Mouse (Mus musculus) liver, embryonic 15.5 days (tissue): ENCODE data around the gene Ncf1. TPM values are rescaled to one million over a fixed set of nuclear protein-coding genes. Genes with fewer than 3 reads are reported as not detected.

Source experiments
- ATAC-seq: fragments of 200-750 bp; cut with Nextera tagmentation; 2 replicates; pipeline ENCODE4 v1.8.0; 2017; ENCODE audit warnings: moderate number of reproducible peaks, mild to moderate bottlenecking, moderate library complexity; ENCODE audit not compliant: insufficient read depth
- H3K27ac ChIP-seq: fragments of 300-500 bp; sonication (generic); replicated peaks from 2 replicates; pipeline ENCODE4 v1.5.1; 2015; ENCODE audit warnings: mild to moderate bottlenecking, inconsistent platforms
- H3K27me3 ChIP-seq: fragments of 300-500 bp; sonication (generic); 2 replicates; pipeline ENCODE4 v1.6.1; 2015; ENCODE audit warnings: mild to moderate bottlenecking, inconsistent platforms
- H3K36me3 ChIP-seq: fragments of 300-500 bp; sonication (generic); replicated peaks from 2 replicates; pipeline ENCODE4 v1.6.1; 2015; ENCODE audit warnings: moderate library complexity, mild to moderate bottlenecking, inconsistent platforms
- H3K4me1 ChIP-seq: fragments of 300-500 bp; sonication (generic); replicated peaks from 2 replicates; pipeline ENCODE4 v1.6.1; 2015; ENCODE audit warnings: inconsistent platforms
- H3K4me2 ChIP-seq: fragments of 300-500 bp; sonication (generic); 2 replicates; pipeline ENCODE4 v1.6.1; 2015; ENCODE audit warnings: moderate library complexity, mild to moderate bottlenecking, inconsistent platforms
- H3K4me3 ChIP-seq: fragments of 300-500 bp; sonication (generic); replicated peaks from 2 replicates; pipeline ENCODE4 v1.5.1; 2015; ENCODE audit warnings: mild to moderate bottlenecking, inconsistent platforms
- H3K9ac ChIP-seq: fragments of 300-500 bp; sonication (generic); 2 replicates; pipeline ENCODE4 v1.6.1; 2015; ENCODE audit warnings: moderate library complexity, mild to moderate bottlenecking, inconsistent platforms
- H3K9me3 ChIP-seq: fragments of 300-500 bp; sonication (generic); replicated peaks from 2 replicates; pipeline ENCODE4 v1.6.1; 2016; ENCODE audit warnings: inconsistent platforms
- WGBS: fragments of 180-500 bp; shearing (Covaris S2); methylation state at CpG from one replicate; pipeline ENCODE4 v1.1.7; 2015; ENCODE audit warnings: mixed read lengths; ENCODE audit not compliant: insufficient replicate concordance; 5-methylcytosine and 5-hydroxymethylcytosine counted together
- polyA plus RNA-seq: library from polyadenylated mRNA; unstranded; fragments of >200 nt; fragmentation: Nextera tagmentation; extraction: Ambion mirVana; gene quantifications from 2 replicates; pipeline ENCODE4 v1.2.1, GENCODE M21; 2015

Gene Ncf1
- polyA plus RNA-seq, 1 experiment from 2014 or later: 25.8 TPM

- H3K9ac ChIP-seq: no peak overlapping the region
- 9% methylated on average over 6 of the region's 6 CpGs for WGBS
- H3K4me1 ChIP-seq: peaks cover 47% of the 10 kb centered on the region
- H3K9me3 ChIP-seq: no peaks in the 10 kb centered on the region
- peak overlapping the region; percentile 64 for H3K27ac ChIP-seq
- peaks cover 2% of the 10 kb centered on the region for H3K36me3 ChIP-seq
- H3K4me2 ChIP-seq: peak overlapping the region; percentile 34; the same call in 1 of the 2 replicates
- ATAC-seq: peak; percentile 40
- no peaks in the 10 kb centered on the region for H3K27me3 ChIP-seq
- H3K4me3 ChIP-seq: no peak overlapping the region
Observed at GRCm38 (mm10) chr5:134232111-134232510, 2.7 kb upstream of the Ncf1 start.

GRCm38 (mm10) chr5:134231376-134231775 lies 2.0 kb upstream of the Ncf1 start:
- 20% methylated on average over 5 of the region's 5 CpGs for WGBS
- Histone ChIP-seq H3K27ac (peak overlapping the region; percentile 64), H3K4me3 (no peak overlapping the region), H3K9me3 (no peaks in the 10 kb centered on the region), H3K27me3 (no peaks in the 10 kb centered on the region), H3K9ac (no peak overlapping the region), H3K4me2 (no peak overlapping the region), H3K36me3 (no peaks in the 10 kb centered on the region), H3K4me1 (peaks cover 41% of the 10 kb centered on the region)
- ATAC-seq: peak; percentile 23; the same call in 1 of the 2 replicates

- Histone ChIP-seq H3K4me1 (peaks cover 17% of the 10 kb centered on the region), H3K4me2 (peak overlapping the region; percentile 30; the same call in 1 of the 2 replicates), H3K27me3 (no peaks in the 10 kb centered on the region), H3K4me3 (peak overlapping the region; percentile 39), H3K27ac (0 out of 2 replicates have a peak overlapping the region, but pooled peaks have one; percentile 38), H3K36me3 (no peaks in the 10 kb centered on the region), H3K9me3 (no peaks in the 10 kb centered on the region), H3K9ac (no peak overlapping the region)
- ATAC-seq: no peak
- 54% methylated on average over 6 of the region's 6 CpGs for WGBS
Observed at GRCm38 (mm10) chr5:134228249-134228638, 1.2 kb downstream of the Ncf1 start.

DNA sequence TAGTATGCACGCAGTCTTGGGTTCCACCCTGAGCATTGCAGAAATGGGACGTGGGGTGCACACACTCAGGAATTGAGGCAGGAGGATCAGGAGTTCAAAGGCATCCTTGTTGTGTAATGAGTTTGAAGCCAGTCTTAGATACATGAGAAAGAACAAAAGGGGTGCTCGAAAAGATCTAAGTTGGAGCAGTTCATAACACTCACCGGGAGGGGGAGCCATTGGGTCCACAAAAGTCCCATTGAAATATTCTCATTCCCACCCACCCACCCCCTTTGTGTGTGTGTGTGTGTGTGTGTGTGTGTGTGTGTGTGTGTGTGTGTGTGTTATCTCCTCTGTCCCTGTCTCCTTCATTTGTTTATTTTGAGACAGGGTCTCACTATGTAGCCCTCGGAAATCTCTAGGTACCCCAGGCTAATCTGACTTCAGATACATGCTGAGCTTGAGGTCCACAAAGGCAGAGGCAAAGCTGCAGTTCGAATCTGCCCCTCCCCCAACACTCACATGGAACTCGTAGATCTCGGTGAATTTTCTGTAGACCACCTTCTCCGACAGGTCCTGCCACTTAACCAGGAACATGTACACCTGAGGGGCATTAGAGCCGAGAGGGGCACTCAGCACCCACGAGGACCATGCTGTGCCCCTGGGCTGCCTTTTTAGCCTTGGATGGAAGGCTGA lies 1.7 kb downstream of the Ncf1 start:
- Histone ChIP-seq H3K4me2 (peak overlapping the region; percentile 30), H3K9me3 (no peaks in the 10 kb centered on the region), H3K9ac (no peak overlapping the region), H3K4me3 (peak overlapping the region; percentile 39), H3K36me3 (no peaks in the 10 kb centered on the region), H3K27me3 (0 out of 2 replicates have a peak, but pooled peaks cover 2% of the 10 kb centered on the region), H3K4me1 (peaks cover 13% of the 10 kb centered on the region), H3K27ac (0 out of 2 replicates have a peak overlapping the region, but pooled peaks have one; percentile 9)
- 24% methylated on average over 11 of the region's 11 CpGs for WGBS
- no peak for ATAC-seq

- Histone ChIP-seq H3K27ac (no peak overlapping the region), H3K4me1 (peaks cover 13% of the 10 kb centered on the region), H3K9ac (no peak overlapping the region), H3K9me3 (no peaks in the 10 kb centered on the region), H3K27me3 (peaks cover 9% of the 10 kb centered on the region), H3K36me3 (no peaks in the 10 kb centered on the region), H3K4me3 (peak overlapping the region; percentile 39), H3K4me2 (peak overlapping the region; percentile 30)
- 62% methylated on average over 12 of the region's 12 CpGs for WGBS
- no peak for ATAC-seq
Observed at GRCm38 (mm10) chr5:134226946-134227345, 2.5 kb downstream of the Ncf1 start.

DNA sequence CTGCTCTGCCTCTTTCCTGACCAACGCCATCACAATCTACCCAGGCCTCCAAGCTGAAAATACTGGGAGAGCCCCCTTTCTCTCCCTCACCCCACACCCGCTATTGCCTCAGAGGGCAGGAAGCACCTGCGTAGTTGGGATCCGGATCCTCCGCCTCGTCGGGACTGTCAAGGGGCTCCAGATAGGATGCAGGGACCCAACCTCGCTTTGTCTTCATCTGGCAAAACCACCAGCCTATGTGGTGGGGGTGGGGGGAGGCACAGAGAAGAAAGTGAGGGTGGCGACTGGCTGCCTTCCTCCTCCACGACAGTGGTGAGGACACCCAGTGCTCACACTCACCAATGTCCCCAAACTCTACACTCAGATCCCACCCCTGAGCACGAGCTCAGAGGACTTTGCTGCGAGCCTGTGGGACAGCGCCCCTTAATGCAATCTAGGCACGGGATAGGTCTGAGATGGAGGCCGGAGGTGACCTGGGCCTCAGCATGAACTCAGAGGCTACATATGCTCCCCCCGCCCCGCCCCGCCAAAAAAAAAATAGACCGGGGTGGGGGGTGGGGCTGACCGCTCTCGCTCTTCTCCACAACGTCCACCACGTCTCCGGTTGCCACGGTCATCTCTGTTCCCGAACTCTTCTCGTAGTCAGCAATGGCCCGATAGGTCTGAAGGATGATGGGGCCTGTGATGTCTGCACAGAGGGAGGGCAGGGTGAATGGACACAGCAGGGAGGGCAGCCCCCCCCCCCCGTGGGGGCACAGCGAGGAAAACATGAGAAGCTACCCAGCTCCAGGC lies 4.1 kb downstream of the Ncf1 start:
- peaks cover 21% of the 10 kb centered on the region for H3K27me3 ChIP-seq
- ATAC-seq: no peak
- H3K4me1 ChIP-seq: peaks cover 16% of the 10 kb centered on the region
- H3K36me3 ChIP-seq: peaks cover 3% of the 10 kb centered on the region; the same call in 1 of the 2 replicates
- H3K27ac ChIP-seq: no peak overlapping the region
- H3K9me3 ChIP-seq: no peaks in the 10 kb centered on the region
- no peak overlapping the region for H3K9ac ChIP-seq
- H3K4me2 ChIP-seq: peak overlapping the region; percentile 10; the same call in 1 of the 2 replicates
- 54% methylated on average over 30 of the region's 30 CpGs for WGBS
- H3K4me3 ChIP-seq: no peak overlapping the region

DNA sequence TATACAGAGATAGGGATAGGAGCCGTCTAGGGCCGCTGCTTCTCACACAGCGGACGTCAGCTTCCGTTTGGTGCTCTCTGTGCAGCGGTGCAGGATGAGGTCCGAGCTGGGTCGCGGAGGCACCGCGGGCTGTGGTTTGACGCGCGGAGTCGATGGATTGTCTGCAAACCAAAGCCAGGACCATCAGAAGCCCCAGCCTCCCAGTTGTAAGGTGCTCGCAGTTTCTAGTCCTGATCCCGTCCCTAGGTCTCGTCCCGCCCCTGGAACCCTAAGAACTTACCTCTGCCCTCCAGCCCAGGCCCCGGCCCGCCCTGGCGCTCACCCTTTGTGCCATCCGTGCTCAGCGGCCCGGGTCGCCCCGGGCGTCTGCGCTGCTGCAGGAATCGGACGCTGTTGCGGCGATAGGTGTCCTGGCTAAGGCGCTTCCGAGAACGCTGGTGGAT lies 7.7 kb downstream of the Ncf1 start:
- Histone ChIP-seq H3K36me3 (peaks cover 3% of the 10 kb centered on the region; the same call in 1 of the 2 replicates), H3K9ac (no peak overlapping the region), H3K4me1 (peaks cover 16% of the 10 kb centered on the region), H3K4me2 (peak overlapping the region; percentile 58), H3K27me3 (peaks cover 21% of the 10 kb centered on the region), H3K27ac (no peak overlapping the region), H3K9me3 (no peaks in the 10 kb centered on the region), H3K4me3 (0 out of 2 replicates have a peak overlapping the region, but pooled peaks have one; percentile 23)
- 10% methylated on average over 36 of the region's 36 CpGs for WGBS
- no peak for ATAC-seq

DNA sequence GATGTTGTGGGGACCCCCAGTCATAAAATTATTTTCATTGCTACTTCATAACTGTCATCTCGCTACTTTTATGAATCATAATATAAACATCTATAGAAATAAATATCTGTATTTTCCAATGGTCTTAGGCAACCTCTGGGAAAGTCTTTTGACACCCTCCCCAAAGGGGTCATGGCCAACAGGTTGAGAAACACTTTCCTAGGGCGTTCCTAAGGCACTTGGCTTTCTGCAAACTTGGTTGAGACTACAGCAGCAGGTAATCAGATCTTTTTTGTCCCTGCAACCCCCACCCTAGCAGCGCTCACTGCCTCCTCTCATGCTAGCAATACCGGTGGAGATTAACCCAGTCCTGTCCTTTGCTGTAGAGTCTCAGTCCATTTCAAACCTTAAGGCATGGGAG lies 8.1 kb downstream of the Ncf1 start:
- Histone ChIP-seq H3K9me3 (no peaks in the 10 kb centered on the region), H3K36me3 (peaks cover 3% of the 10 kb centered on the region), H3K4me2 (peak overlapping the region; percentile 58; the same call in 1 of the 2 replicates), H3K9ac (no peak overlapping the region), H3K4me1 (peaks cover 16% of the 10 kb centered on the region), H3K27ac (no peak overlapping the region), H3K27me3 (peaks cover 21% of the 10 kb centered on the region), H3K4me3 (no peak overlapping the region)
- 32% methylated on average over 4 of the region's 4 CpGs for WGBS
- ATAC-seq: no peak

DNA sequence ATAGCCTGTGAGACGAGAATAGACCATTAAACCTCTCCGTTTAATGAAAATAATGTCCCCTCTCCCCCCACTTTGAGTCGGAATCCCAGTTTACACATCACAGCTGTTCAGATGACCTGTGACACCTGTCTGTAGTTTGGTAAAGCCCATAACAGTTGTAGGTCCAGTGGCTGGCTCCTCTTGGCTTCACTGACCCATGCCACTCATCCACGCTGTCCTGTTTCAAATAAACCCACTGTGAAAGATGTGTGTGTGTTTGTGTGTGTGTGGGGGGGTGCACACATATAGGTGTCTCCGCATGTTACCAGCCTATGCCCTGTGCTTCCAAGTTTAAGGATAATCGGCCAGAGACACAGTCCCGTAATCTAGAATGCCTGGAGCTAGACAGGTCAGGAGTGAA lies 11.5 kb downstream of the Ncf1 start:
- Histone ChIP-seq H3K9me3 (no peaks in the 10 kb centered on the region), H3K4me3 (no peak overlapping the region), H3K27me3 (peaks cover 21% of the 10 kb centered on the region), H3K4me1 (peaks cover 14% of the 10 kb centered on the region), H3K9ac (no peak overlapping the region), H3K27ac (no peak overlapping the region), H3K4me2 (no peak overlapping the region), H3K36me3 (peaks cover 3% of the 10 kb centered on the region)
- ATAC-seq: no peak
- 76% methylated on average over 7 of the region's 7 CpGs for WGBS

GRCm38 (mm10) chr5:134214021-134214806 lies 15.2 kb downstream of the Ncf1 start:
- no peak overlapping the region; the same call in 1 of the 2 replicates for H3K27ac ChIP-seq
- H3K4me1 ChIP-seq: peaks cover 3% of the 10 kb centered on the region; the same call in 1 of the 2 replicates
- H3K4me3 ChIP-seq: no peak overlapping the region
- peak; percentile 22; the same call in 1 of the 2 replicates for ATAC-seq
- no peaks in the 10 kb centered on the region; the same call in 1 of the 2 replicates for H3K36me3 ChIP-seq
- H3K4me2 ChIP-seq: no peak overlapping the region
- H3K9me3 ChIP-seq: no peaks in the 10 kb centered on the region
- WGBS: 30% methylated on average over 12 of the region's 12 CpGs
- no peaks in the 10 kb centered on the region for H3K27me3 ChIP-seq
- H3K9ac ChIP-seq: no peak overlapping the region
